Mouse (Mus musculus) liver, embryonic 16.5 days (tissue): ENCODE results near the gene Prtg. TPM values are rescaled to one million over a fixed set of nuclear protein-coding genes. Genes with fewer than 3 reads are reported as not detected.

Source experiments
- ATAC-seq: fragments of 200-750 bp; cut with Nextera tagmentation; 2 replicates; pipeline ENCODE4 v1.8.0; 2017; ENCODE audit warnings: low read depth, mild to moderate bottlenecking, moderate number of reproducible peaks, moderate library complexity
- H3K27ac ChIP-seq: fragments of 300-500 bp; sonication (generic); 2 replicates; pipeline ENCODE4 v1.5.1; 2014; ENCODE audit warnings: mild to moderate bottlenecking, low read length
- H3K27me3 ChIP-seq: fragments of 300-500 bp; sonication (generic); 2 replicates; pipeline ENCODE4 v1.6.1; 2014; ENCODE audit warnings: low read depth, low read length, mixed read lengths; ENCODE audit not compliant: control insufficient read depth, insufficient read depth
- H3K36me3 ChIP-seq: fragments of 300-500 bp; sonication (generic); 2 replicates; pipeline ENCODE4 v1.6.1; 2014; ENCODE audit warnings: mild to moderate bottlenecking; ENCODE audit not compliant: control insufficient read depth, insufficient read depth
- H3K4me1 ChIP-seq: fragments of 300-500 bp; sonication (generic); 2 replicates; pipeline ENCODE4 v1.6.1; 2014; ENCODE audit warnings: low read depth, low read length, mixed read lengths; ENCODE audit not compliant: control insufficient read depth
- H3K4me2 ChIP-seq: fragments of 300-500 bp; sonication (generic); 2 replicates; pipeline ENCODE4 v1.6.1; 2014; ENCODE audit warnings: low read depth, low read length, mixed read lengths
- H3K4me3 ChIP-seq: fragments of 300-500 bp; sonication (generic); 2 replicates; pipeline ENCODE4 v1.5.1; 2014; ENCODE audit warnings: low read depth, mild to moderate bottlenecking, low read length
- H3K9ac ChIP-seq: fragments of 300-500 bp; sonication (generic); 2 replicates; pipeline ENCODE4 v1.6.1; 2014; ENCODE audit warnings: low read depth, low read length
- H3K9me3 ChIP-seq: fragments of 300-500 bp; sonication (generic); replicated peaks from 2 replicates; pipeline ENCODE4 v1.6.1; 2016; ENCODE audit warnings: low read length; ENCODE audit not compliant: control insufficient read depth
- WGBS: fragments of 180-500 bp; shearing (Covaris S2); extraction: QIAGEN DNeasy Blood & Tissue Kit; methylation state at CpG from one replicate; pipeline ENCODE4 v1.1.7; 2014; ENCODE audit not compliant: insufficient replicate concordance; 5-methylcytosine and 5-hydroxymethylcytosine counted together
- polyA plus RNA-seq: library from polyadenylated mRNA; unstranded; fragments of >200 nt; fragmentation: Nextera tagmentation; extraction: Ambion mirVana; gene quantifications from 2 replicates; pipeline ENCODE4 v1.2.1, GENCODE M21; 2015

Gene Prtg
- polyA plus RNA-seq, 1 experiment from 2014 or later = 0.26 TPM

DNA sequence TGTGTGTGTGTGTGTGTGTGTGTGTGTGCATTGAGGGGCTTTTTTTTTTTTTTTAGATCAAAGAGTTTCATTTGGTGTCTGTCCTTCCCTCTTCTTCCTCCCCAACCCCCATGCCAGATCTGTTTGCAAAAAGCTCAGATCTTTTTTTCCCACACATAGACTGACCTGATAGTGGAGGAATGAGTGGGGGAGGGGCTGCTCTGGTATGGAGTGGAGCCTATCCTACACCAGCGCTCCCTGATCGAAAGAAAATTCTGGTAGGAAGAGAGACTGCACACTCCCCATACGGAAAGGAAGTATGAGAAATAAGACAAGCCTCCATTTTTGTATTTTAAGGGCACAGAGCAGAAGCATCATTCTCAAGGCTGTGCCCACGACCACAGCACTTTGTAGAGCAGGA is 25.2 kb upstream of the Prtg start:
- Histone ChIP-seq H3K9me3 (no peaks in the 10 kb centered on the region), H3K36me3 (no peaks in the 10 kb centered on the region), H3K4me2 (no peak overlapping the region), H3K4me3 (no peak overlapping the region), H3K4me1 (no peaks in the 10 kb centered on the region), H3K27ac (no peak overlapping the region), H3K27me3 (no peaks in the 10 kb centered on the region), H3K9ac (no peak overlapping the region)
- WGBS = 38% methylated on average over 4 of the region's 4 CpGs
- no peak for ATAC-seq

DNA sequence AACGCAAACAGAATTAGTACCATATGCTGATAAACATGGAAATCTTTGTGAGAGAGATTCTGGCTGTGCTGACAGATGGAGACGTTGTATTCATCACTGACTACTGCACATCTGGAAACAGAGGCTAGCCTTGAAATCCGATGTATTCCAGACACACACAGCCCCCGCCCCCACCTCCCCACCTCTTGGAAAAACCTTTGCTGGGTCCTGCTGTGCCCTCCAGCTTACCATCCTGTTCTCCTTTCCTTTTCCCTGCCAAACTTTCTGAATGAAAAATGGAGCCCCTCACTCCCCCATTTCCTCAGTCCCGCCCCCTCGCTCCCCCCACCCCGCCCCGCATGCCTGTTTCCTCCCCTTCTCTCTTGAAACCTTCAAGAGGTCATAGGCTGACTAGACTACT is 24.6 kb upstream of the Prtg start:
- H3K36me3 ChIP-seq = no peaks in the 10 kb centered on the region
- H3K27me3 ChIP-seq = no peaks in the 10 kb centered on the region
- no peak overlapping the region for H3K27ac ChIP-seq
- ATAC-seq = no peak
- H3K9me3 ChIP-seq = no peaks in the 10 kb centered on the region
- H3K9ac ChIP-seq = no peak overlapping the region
- WGBS = 45% methylated on average over 8 of the region's 8 CpGs
- H3K4me2 ChIP-seq = no peak overlapping the region
- no peaks in the 10 kb centered on the region for H3K4me1 ChIP-seq
- H3K4me3 ChIP-seq = no peak overlapping the region

DNA sequence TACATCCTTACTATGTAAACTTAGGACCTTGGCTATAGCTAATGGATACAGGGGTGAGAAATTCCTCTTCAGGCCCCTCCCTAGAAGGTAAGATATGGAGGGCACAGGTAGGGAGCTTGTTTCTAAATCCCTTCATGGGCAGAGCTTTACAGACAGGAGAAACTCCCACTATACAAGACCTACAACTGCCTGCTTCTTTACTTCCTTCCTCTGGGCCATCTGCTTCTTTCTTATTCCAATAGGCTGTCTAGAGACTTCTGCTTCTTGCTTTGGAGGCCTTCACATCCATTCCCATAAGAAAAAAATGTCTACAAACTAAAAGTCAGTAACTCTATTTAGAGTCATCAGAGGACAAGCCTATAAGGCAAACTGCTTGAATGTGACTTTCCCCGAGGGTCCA is 18.9 kb upstream of the Prtg start:
- Histone ChIP-seq H3K27ac (no peak overlapping the region), H3K4me2 (no peak overlapping the region), H3K4me1 (peaks cover 4% of the 10 kb centered on the region), H3K9me3 (no peaks in the 10 kb centered on the region), H3K27me3 (no peaks in the 10 kb centered on the region), H3K4me3 (no peak overlapping the region), H3K36me3 (no peaks in the 10 kb centered on the region), H3K9ac (no peak overlapping the region)
- 54% methylated on average over 1 of the region's 1 CpGs for WGBS
- ATAC-seq = no peak

DNA sequence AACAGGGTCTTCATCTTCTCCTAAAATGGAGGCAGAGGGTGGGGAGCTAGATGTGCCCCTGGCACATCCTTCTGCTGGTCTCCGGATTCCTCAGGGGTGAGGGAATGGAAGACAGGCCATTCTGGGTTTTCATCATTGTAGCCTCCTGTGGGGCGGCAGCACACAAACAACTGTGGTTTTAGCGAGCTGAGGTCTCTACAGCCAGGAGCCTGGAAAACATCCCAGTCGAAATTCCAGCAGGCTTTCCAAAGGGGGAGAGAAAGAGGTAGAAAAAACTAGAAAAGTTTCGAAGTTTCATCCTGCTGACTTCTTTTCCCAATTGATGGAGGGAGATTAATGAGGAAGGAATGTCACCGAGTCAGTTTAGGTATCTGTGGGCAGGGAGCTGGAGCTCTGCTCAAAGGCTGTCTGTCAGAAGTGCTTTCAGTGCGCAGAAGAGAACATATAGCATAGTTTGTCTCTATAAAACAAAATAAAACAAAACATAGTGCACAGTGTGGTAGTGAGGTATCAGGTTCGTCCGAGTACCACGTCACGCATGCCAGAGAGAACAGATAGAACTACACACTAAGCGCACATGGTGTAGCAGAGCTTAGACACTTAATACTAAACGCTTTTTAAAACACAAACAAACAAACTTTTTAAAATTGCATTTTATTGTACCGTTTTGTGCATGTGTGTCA is 16.0 kb upstream of the Prtg start:
- Histone ChIP-seq H3K4me2 (no peak overlapping the region), H3K36me3 (no peaks in the 10 kb centered on the region), H3K4me3 (no peak overlapping the region), H3K27ac (no peak overlapping the region), H3K4me1 (peaks cover 4% of the 10 kb centered on the region), H3K27me3 (no peaks in the 10 kb centered on the region), H3K9ac (no peak overlapping the region), H3K9me3 (no peaks in the 10 kb centered on the region)
- ATAC-seq = no peak
- WGBS = 58% methylated on average over 14 of the region's 14 CpGs

DNA sequence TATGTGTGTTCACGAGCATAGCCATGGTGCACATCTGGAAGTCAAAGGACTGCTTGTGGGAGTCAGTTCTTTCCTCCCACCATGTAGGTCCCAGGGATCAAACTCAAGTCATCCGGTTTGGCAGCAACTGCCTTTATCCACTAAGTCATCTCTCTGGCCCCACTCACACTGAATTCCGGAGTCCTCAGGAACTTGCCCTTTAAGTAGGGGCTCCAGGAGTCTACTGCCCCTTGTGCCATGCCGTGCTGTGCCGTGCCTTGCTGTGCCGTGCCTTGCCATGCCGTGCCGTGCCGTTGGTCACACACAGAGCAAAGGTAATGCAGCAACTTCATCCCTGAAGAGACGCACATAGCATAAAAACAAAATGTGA is 15.5 kb upstream of the Prtg start:
- Histone ChIP-seq H3K4me1 (peaks cover 4% of the 10 kb centered on the region), H3K4me2 (peak overlapping the region; percentile 18), H3K4me3 (no peak overlapping the region), H3K27me3 (no peaks in the 10 kb centered on the region), H3K27ac (no peak overlapping the region), H3K36me3 (no peaks in the 10 kb centered on the region), H3K9me3 (no peaks in the 10 kb centered on the region), H3K9ac (no peak overlapping the region)
- no peak for ATAC-seq
- 25% methylated on average over 10 of the region's 10 CpGs for WGBS

DNA sequence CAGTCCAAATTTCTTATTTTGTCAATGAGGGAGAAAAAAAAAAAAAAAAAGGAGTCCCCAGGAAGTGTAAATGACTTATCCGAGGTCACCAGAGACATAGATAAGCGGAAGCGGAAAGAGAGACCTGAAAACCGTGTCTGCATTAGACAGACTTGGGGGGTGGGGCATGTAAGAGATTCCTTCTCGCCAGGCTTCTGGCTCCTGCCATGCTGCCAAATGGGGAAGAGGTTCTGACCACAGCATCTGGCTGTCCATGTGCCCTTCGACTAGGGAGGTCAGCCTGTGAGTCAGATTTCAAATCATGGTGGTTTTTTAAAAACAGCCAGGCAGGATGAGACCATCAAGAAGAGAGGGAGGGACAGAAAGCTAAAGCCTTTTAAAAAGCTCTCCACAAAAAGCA is 15.0 kb upstream of the Prtg start:
- Histone ChIP-seq H3K4me2 (peak overlapping the region; percentile 18), H3K4me3 (no peak overlapping the region), H3K9me3 (no peaks in the 10 kb centered on the region), H3K9ac (no peak overlapping the region), H3K4me1 (peaks cover 4% of the 10 kb centered on the region), H3K27ac (no peak overlapping the region), H3K27me3 (no peaks in the 10 kb centered on the region), H3K36me3 (no peaks in the 10 kb centered on the region)
- no peak for ATAC-seq
- WGBS = 10% methylated on average over 6 of the region's 6 CpGs

DNA sequence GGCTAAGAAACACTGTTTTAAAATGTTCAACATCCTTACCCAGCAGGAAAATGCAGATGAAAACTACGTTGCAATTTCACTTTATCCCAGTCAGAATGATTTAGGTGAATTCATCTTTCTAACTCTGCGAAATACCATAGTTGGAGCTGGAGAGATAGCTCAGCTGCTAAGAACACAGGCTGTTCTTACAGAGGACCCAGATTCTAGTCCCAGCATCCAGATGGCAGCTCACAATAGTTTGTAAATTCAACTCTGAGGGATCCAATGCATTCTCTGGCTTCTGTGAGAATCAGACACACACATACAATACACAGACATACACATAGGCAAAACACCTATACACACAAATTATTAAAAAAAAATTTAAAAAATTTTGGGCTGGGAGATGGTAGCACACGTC is 11.4 kb upstream of the Prtg start:
- Histone ChIP-seq H3K9ac (no peak overlapping the region), H3K36me3 (no peaks in the 10 kb centered on the region), H3K27me3 (no peaks in the 10 kb centered on the region), H3K4me3 (no peak overlapping the region), H3K4me2 (no peak overlapping the region), H3K27ac (no peak overlapping the region), H3K9me3 (no peaks in the 10 kb centered on the region), H3K4me1 (peaks cover 4% of the 10 kb centered on the region)
- WGBS = 56% methylated on average over 3 of the region's 3 CpGs
- no peak for ATAC-seq

DNA sequence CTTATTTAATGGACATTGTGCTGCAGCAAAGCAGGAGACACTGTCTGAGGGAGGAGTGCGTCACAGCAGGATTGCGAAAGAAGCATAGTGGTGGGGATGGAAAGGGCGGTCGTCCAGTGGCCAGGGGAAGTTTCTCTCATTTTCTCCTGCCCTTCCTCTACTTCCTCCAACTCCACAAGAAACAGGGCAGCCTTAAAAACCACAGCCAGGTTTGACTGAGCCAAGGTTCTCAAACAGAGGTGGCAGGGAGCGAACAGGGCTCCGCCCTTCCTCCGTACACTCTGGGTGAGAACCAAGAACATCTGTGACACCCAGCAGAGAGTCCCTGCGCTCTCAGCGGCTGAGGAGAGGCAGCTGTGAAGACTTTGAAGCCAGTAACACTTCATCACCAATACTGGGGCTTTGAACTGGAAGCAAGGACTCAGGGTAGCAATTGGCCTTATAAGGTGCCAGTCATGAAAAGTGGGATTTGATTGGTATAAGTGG is 9.5 kb upstream of the Prtg start:
- Histone ChIP-seq H3K9ac (no peak overlapping the region), H3K36me3 (no peaks in the 10 kb centered on the region), H3K4me3 (no peak overlapping the region), H3K4me1 (no peaks in the 10 kb centered on the region), H3K4me2 (no peak overlapping the region), H3K27ac (no peak overlapping the region), H3K9me3 (no peaks in the 10 kb centered on the region), H3K27me3 (no peaks in the 10 kb centered on the region)
- 12% methylated on average over 9 of the region's 9 CpGs for WGBS
- no peak for ATAC-seq

DNA sequence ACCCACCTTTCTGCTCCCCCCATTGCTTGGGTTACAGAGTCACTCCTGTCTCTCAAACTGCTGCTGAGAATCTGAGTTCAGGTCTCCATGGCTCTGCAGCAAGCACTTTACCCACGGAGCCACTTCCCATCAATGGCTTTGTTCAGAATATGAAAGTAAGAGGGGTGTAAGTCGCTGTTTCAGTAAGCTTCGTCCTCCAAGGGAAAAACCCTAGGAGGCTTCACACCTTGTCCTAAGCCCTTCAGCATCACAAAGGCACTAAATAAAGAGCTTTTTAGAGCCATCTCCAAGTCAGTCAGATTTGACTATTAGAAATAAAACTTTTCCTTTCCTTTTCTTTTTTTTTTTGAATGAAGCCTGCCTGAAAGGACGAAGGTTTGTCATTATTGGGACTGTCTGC is 3.4 kb upstream of the Prtg start:
- Histone ChIP-seq H3K4me2 (no peak overlapping the region), H3K9ac (no peak overlapping the region), H3K4me3 (no peak overlapping the region), H3K27ac (no peak overlapping the region), H3K36me3 (no peaks in the 10 kb centered on the region), H3K27me3 (peaks cover 27% of the 10 kb centered on the region), H3K4me1 (no peaks in the 10 kb centered on the region; the same call in 1 of the 2 replicates), H3K9me3 (no peaks in the 10 kb centered on the region)
- ATAC-seq = no peak
- WGBS = 46% methylated on average over 4 of the region's 4 CpGs
